Mouse (Mus musculus) urinary bladder, postnatal 36 days (tissue): ENCODE measurements around the gene Gm12258.
"Not testable (repeated sequence)": the region's sequence is repeated elsewhere in the genome, so short reads cannot be mapped to it uniquely, and the experiment has no call there.

Source experiments
- DNase-seq, 2 experiments: peaks; one replicate each; pipeline ENCODE4 v3.0.0; 2022; ENCODE audit warnings: low spot score in 2 of 2, mixed read lengths in 1 of 2

Gene Gm12258

DNA sequence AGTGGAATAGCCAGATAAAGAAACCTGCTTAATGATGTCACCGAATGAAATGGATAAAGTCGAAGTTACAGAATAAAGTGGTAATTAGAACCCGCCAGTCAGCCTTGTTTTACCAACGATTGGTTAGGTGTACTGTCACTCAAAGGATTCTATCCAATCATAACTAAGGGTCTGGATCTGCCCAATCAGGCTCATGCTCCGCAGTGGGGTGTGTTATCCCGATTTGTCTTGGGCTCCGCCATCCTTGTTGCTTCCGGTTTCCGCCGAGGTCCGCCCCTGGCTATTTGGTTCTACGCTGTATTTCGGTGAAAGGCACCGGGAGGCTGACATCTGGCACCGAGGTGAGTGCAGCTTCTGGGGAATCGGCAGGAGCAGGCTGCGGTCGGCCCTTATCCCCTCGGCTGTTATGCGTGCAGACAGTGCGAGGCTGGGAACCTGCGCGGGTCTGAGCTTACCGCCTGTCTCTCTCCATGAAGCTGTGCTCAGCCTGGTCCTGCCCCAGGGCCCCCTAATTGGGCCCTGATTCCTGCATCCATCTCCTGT, at the start of gene Gm12258:
TSS of gene Gm12258 (plus strand) at position 240 of the 543 bp plus-strand sequence.
- DNase-seq: peak; percentile 77 to 84

DNA sequence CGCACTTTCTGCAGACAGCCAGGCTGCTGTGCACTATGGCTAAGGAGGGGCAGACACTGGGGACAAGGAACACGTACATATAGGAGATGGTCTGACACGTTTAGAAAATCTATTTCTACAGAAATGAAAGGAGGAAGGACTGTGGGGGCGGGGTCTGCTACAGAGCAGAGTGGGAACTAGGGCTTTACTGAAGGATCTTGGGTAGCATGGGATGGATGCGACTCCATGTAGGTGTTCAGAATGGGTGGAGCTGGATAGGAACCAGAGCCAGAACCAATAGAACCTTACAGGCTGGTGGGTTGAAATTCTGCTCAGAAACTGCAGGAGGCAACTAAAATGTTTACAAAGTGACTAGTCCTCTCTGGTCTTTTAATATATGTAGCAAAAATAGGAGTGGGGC, 47.2 kb upstream of the Gm12258 start:
- DNase-seq: no peak

DNA sequence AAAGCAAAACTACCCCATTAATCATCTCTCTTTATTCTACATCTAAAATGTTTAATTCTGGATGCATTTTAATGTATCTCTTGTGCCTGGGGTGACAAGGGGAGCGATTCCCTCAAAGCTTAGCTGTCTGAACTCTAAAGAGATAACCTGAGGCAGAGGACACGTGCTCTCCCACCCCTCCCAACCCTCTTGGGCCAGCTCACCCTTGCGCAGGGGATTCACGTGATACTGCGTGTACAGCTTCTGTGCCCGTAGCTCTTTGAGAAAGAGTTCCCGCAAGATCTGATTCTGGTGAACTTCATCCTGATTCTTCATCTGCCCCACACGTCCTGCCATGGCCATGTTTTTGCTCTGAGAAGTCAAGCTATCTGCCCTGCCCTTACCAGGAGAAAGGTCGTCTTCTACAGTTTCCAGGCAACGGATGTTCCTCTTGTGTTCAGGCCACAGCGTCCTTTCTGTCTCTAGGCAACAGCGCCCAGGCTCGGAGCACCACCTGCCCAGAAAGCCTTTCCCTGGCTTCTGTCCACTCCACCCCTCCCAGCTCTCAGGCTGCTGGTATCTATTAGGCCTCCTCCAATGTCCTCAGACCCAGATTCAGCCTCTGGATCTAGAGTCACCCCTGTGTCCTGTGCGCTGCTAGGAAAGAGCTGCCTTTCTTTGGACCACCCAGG, 45.3 kb upstream of the Gm12258 start, which contains the start of gene Fam183b:
TSS of gene Fam183b (minus strand) at position 403 of the 671 bp plus-strand sequence.
- DNase-seq: no peak

DNA sequence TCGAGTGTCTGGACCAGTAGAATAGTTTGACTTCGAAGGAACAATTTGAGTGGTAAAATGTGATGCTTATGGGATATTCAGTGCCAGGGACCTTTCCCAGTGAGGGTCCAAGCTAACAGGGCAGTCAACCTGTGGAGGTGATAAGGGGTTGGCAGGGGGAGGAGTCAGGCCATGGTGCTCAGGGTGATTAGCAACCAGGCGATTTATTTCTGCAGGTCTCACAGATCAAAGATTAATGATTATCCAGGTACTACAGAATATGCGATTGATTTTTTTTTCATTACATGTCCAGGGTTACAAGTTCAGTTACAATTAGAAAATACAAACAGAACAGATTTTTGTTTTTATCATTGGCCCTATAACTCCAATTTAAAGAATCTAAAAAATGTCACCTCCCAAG, 43.1 kb upstream of the Gm12258 start:
- DNase-seq: no peak

DNA sequence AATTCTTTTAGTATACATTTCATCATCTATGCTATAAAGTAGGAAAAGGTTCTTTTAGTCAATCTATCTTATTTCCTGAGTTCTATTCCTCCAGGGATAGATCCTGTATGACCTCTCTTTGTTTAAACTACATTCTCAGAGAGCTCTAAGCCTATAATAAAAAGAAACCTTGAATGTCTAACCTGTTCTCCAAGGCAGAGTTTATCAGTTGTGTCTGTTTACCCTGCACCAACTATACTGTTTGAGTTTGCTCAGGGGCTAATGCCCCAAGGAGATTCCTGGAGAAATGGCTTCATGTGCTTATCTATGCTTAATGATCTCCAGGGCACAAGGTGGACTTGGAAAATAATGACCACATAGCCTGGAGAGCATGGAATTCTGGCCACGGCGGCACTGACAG, 42.6 kb upstream of the Gm12258 start:
- no peak for DNase-seq

DNA sequence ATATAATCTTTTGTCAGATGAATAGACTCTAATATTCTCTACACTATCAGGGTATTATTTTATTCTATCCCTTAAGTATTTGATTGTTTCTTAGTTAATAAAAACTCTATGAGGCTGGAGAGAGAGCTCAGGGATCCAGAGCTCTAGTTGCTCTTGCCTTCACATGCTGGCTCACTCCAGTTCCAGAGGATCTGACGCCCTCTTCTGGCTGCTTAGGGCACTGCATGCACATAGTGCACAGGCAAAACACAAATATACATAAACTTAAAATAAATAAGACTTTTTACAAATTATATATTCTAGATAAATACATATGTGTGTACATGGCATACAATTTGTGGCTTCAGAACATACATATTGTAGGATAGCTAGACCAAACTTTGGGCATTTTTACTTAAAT, 35.0 kb upstream of the Gm12258 start:
- DNase-seq: no peak

DNA sequence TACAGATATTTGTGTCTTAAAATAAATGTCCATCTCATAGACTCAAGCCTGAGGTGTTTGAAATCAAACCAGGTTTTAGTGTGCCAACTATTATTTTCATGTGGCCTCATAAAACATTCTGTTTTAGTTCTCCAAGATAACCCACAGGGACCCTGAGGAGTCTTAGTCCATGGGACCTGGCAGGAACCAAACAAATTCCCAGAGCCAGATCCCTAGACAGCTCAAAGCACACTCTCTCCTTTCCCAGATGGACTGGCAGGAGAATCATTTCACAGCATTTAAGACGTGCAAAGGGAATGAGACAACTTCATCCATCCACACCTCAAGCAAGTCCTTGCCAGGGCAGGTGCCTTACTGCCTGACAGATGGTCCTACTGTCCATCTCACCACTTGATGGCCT, 32.3 kb upstream of the Gm12258 start, which contains the start of gene Olfr313:
TSS of gene Olfr313 (plus strand) at position 301 of the 400 bp plus-strand sequence.
- DNase-seq: not testable (repeated sequence)

DNA sequence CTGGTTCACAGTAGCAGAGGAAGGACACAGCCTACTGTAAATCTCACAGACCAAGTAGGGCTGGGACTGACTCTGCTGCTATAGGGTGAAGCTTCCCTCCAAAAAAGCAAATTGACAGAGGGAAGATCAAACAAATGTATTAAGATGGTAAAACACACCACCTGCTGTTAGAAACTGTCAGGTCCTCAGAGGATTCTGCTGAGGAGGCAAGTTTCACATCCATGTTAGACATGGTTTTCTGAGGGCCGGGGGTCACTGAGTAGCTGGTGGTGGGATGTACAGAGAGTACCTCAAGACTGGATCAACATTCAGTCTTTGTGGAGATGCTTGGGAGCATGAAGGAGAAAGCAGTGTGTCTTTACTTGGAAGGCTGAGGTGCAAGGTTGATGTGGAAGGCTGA, 31.3 kb upstream of the Gm12258 start:
- DNase-seq: no peak

DNA sequence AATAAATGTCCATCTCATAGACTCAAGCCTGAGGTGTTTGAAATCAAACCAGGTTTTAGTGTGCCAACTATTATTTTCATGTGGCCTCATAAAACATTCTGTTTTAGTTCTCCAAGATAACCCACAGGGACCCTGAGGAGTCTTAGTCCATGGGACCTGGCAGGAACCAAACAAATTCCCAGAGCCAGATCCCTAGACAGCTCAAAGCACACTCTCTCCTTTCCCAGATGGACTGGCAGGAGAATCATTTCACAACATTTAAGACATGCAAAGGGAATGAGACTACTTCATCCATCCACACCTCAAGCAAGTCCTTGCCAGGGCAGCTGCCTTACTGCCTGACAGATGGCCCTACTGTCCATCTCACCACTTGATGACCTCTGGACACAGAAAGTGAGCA, 18.0 kb upstream of the Gm12258 start, which contains the start of gene Olfr312:
TSS of gene Olfr312 (plus strand) at position 301 of the 400 bp plus-strand sequence.
- DNase-seq: not testable (repeated sequence)

DNA sequence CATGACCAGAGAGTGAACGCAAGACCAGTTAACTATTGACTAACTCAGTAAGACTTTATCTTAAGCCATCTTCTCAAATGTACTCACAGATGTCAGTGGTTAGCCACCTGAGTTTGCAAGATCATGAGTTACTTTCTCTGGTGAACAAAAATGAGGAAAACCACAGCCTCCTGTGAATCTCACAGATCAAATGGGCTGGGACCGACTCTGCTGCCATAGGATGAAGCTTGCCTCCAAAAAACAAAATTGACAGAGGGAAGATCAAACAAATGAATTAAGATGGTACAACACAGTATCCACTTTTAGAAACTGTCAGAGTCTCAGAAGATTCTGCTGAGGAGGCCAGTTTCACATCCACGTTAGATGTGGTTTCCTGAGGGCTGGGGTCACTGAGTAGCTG, 17.2 kb upstream of the Gm12258 start:
- no peak for DNase-seq

DNA sequence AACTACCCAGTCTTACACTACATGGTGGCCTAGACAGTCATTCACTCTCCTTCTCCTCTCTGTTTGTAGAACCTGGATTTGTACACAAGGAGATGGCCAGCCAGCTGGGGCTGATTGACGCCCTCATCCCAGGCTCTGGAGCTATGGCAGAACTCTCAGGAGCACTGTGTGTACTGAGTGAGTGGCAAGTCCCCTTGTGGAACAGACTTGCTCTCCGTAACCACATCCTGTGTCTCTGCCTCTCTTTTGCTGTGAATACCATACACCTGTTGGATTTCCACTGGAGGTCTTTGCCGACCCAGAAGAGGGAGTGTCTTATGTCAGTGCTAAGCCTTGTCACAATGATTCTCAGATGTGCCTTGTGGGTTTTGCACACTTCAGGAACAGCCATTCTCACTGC, 14.4 kb upstream of the Gm12258 start:
- DNase-seq: not testable (repeated sequence)

DNA sequence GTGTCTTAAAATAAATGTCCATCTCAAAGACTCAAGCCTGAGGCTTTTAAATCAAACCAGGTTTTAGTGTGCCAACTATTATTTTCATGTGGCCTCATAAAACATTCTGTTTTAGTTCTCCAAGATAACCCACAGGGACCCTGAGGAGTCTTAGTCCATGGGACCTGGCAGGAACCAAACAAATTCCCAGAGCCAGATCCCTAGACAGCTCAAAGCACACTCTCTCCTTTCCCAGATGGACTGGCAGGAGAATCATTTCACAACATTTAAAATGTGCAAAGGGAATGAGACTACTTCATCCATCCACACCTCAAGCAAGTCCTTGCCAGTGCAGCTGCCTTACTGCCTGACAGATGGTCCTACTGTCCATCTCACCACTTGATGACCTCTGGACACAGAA, 8.0 kb upstream of the Gm12258 start, which contains the start of gene Olfr311:
TSS of gene Olfr311 (plus strand) at position 301 of the 400 bp plus-strand sequence.
- not testable (repeated sequence) for DNase-seq

DNA sequence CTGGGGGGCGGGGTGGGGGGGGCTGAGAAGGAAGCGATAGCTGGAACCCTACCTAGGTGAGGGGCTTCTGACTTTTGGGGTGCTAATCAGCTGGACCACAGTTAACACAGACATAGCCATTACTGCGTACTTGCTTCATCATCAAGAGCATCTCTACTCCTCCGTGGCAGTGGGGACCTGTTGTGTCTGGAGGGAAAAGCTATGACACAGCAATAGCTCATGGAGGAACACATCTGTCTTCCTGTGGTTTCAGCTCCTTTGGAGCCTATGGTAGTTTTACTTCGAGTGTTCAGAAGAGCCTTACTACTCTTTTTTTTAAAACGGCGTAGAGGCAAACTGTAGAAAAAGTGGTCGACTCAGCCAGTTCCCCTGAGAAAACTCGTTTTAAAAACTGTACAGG, 678 bp downstream of the Gm12258 start:
- no peak for DNase-seq

DNA sequence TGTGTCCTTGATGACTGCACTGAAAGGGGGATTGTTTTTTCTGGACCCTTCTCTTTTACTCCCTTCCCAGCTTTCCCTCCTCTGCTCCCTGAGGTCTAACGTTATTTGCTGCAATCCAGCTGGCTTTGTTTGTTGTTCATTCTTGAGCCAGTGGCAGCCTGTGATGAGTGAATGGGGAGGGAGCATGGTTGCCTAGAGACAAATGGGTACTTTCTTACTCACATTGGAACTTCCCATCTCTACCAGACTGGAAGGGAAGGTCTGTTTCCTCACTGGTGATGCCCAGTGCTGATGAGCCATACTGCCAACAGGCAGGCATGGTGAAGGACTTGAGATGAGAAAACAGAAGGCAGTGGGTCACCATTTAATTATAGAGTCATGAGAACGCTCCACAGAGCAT, 2.8 kb downstream of the Gm12258 start:
- no peak for DNase-seq

DNA sequence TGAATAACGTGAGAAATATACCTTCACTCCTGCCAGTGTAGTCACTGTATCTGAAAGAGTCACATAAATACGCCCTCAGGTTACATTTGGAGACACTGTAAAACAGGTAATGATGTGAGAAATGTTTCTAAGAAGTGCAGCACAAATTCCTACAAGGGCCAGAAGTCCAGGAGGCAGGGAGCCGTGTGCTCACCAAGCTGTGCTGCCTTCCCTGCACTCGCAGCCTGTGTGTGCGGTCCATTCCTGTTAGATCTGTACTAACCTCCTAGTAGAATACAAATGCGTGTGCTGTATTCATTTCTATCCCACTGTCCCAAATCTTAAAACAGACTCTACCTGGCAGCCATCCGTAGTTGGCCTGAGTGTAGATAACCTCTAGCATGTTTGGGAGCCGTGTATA, 13.8 kb downstream of the Gm12258 start:
- no peak for DNase-seq

DNA sequence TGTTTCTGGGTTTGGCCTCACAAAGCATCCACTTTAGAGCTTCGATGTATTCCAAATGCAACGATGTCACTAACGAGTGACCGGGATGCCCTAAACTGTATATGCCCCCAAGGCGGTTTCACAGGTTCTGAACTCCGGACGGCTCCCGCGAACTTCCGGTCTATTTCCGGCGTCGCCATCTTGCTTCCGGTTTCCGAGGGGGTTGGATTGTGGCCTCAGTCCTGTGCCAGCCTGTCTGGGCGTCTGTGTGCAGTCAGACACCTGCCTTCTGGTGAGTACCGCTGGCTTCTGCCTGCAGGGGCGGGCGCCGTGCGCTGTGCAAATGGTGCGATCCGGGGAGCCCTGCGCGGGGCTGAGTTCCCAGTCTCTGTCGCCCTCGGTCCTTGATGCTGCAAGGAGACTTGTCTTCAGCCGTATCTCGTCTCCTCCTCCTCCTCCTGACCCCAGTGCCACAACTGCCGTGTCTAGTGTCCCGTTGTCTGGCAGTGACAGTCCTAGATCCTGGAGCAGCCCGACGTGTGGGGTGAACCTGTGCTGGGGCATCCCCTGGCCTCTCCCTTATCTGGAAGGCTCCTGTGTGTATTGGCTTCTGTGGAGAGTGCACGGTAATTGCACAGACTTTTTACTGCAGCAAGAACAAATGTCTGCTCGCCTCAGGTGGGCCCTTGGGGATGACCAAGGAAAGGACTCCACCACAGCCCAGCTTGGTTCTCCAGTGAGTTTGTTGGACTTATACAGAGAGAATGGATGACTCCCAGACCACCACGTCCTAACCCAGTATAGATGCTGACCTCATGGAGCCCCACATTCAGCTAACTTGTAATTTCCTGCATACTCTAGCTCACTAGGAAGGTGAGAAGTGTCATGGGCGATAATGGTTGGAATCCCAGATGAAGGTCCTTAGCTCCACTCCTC, 20.3 kb downstream of the Gm12258 start, which contains the start of gene 2810021J22Rik:
TSS of gene 2810021J22Rik (plus strand) at position 178 of the 915 bp plus-strand sequence.
- peak; percentile 76 to 85 for DNase-seq

DNA sequence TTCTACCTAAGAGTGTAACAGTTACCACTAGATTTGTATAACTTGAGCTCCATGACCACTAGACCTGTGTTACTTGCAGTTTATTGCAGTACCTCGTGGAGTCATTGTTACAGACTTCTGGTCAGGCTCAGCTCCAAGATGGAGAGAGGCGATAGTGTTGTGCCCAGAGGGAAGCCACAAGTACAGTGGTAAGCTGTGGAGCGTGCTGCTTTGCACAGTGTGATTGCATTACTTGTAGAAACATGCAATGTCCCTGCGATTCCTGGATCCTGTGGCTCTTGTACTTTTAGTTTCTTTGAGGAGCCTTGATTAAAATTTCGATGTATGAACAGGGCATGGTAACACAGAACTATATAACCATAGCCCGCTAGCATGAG, 21.0 kb downstream of the Gm12258 start:
- no peak for DNase-seq

DNA sequence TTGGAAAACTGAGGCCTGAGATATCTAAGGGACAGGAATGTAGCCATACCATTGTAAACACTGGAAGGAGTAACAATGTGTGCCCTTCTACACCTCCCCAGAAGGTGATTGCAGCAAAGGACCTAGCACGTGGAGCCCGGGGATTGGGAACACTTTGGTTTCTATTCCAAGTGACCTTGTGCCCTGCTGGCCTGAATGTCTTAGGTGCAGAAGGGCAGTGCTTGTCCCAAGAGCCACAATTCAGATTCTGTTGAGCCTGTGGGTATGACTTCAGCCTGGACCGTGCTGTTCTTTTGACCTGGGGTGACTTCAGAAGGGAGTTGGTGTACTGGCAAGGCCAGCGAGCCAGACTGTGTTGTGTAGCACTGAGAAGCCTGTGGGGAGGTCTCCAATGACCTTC, 24.0 kb downstream of the Gm12258 start:
- no peak for DNase-seq

DNA sequence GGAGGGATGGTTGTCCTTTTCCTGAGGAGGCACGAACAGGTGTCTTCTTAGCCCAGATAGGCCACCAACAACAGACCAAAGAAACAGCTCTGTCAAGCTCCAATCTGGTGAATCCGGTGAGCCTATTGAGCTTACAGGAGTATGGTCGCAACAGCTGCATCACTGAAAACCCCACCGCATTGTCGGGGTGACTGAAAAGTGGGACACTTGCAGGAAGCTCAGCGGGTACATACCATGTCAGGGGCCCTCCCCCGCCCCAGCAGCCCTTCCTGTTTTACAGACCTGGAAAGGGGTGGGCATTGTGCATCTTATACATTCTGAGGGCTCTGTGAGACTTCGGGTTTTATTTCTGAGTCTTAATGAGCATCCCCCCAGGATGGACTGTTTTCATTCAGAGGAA, 36.8 kb downstream of the Gm12258 start:
- no peak for DNase-seq

DNA sequence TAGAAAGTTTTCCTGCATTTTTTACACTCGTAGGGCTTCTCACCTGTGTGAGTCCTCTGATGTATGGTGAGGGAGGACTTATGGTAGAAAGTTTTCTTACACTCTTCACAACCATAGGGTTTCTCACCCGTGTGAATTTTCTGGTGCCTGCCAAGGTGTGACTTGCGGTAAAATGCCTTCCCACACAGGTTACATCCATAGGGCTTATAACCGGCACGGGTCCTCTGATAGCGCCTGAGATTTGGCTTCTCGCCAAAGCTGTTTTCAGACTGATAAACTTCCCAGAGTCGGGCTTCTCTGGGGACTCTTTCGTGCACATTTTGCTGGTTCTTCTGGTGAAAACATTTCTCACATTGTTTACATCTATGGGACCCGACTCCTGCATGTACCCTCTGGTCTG, 43.6 kb downstream of the Gm12258 start:
- no peak for DNase-seq

DNA sequence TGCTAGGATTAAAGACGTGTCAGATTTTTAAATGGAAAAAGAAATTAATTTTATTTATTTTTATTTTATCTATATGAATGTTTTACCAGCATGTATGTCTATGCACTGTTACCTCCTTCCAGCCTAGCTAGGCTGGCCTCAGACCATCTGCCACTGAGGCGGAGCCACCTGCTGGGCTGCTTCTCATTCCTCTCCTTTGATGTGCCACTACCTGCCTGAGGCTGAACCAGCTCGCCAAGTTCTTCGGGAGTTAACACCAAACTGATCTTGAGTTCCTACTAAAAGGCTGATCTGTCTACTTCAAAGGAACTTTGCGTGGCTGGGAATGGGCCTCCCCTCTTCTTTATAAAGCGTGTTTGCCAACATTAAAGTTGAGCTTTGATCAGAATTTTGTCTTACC, 47.5 kb downstream of the Gm12258 start:
- peak; percentile 9 to 53 for DNase-seq

DNA sequence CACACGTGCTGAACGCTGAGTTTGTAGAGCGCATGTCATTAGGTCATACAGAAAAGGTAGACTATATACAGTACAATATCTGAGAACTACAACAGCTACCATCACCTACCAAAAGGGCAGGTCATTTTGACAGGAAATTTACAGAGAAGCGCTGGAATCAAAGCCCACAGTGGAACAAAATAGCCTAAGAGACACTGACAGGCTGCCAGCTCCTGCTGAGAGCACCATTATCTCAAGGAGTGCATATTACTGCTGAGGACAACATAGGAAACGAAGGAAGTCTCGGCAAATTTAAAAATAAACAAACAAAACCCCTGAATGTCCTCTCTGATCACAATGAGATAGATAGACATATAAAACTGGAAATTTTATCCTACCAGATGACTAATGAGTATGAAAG, 50.5 kb downstream of the Gm12258 start:
- no peak for DNase-seq
